Mouse (Mus musculus): ENCODE data around the gene Cyp24a1.

- TF ChIP-seq ZC3H11A (IDR thresholded peaks at IDR 0.05; ENCODE audit: borderline replicate concordance, low read depth, low read length) (no peak), HCFC1 (IDR thresholded peaks at IDR 0.05; ENCODE audit: borderline replicate concordance, insufficient read depth, low read length) (no peak)
Observed at GRCm38 (mm10) chr2:170470591-170470990, 26.4 kb downstream of the Cyp24a1 start.
